Mouse (Mus musculus) midbrain, embryonic 12.5 days (tissue): ENCODE measurements around the gene Fat3. TPM values are rescaled to one million over a fixed set of nuclear protein-coding genes. Genes with fewer than 3 reads are reported as not detected.
A peak's percentile ranks its signal among the peaks of the same experiment; 100 is the strongest.

Experiments
- ATAC-seq: fragments of 200-750 bp; cut with Nextera tagmentation; 2 replicates; pipeline ENCODE4 v1.8.0; 2017; ENCODE audit warnings: low read depth, moderate TSS enrichment, moderate library complexity; ENCODE audit not compliant: low FRiP score
- H3K27ac ChIP-seq: fragments of 300-500 bp; sonication (generic); replicated peaks from 2 replicates; pipeline ENCODE4 v1.5.1; 2016; ENCODE audit warnings: mild to moderate bottlenecking
- H3K27me3 ChIP-seq: fragments of 300-500 bp; sonication (generic); 2 replicates; pipeline ENCODE4 v1.6.1; 2016; ENCODE audit warnings: mild to moderate bottlenecking
- H3K36me3 ChIP-seq: fragments of 300-500 bp; sonication (generic); 2 replicates; pipeline ENCODE4 v1.6.1; 2016
- H3K4me1 ChIP-seq: fragments of 300-500 bp; sonication (generic); 2 replicates; pipeline ENCODE4 v1.6.1; 2016
- H3K4me2 ChIP-seq: fragments of 300-500 bp; sonication (generic); replicated peaks from 2 replicates; pipeline ENCODE4 v1.6.1; 2016; ENCODE audit warnings: mild to moderate bottlenecking, moderate library complexity
- H3K4me3 ChIP-seq: fragments of 300-500 bp; sonication (generic); 2 replicates; pipeline ENCODE4 v1.5.1; 2016; ENCODE audit warnings: mild to moderate bottlenecking
- H3K9ac ChIP-seq: fragments of 300-500 bp; sonication (generic); replicated peaks from 2 replicates; pipeline ENCODE4 v1.6.1; 2016; ENCODE audit warnings: mild to moderate bottlenecking, moderate library complexity
- H3K9me3 ChIP-seq: fragments of 300-500 bp; sonication (generic); 2 replicates; pipeline ENCODE4 v1.6.1; 2016; ENCODE audit warnings: mild to moderate bottlenecking
- WGBS: fragments of 180-500 bp; shearing (Covaris S2); methylation state at CpG from one replicate; pipeline ENCODE4 v1.1.7; 2016; 5-methylcytosine and 5-hydroxymethylcytosine counted together
- polyA plus RNA-seq: library from polyadenylated mRNA; unstranded; fragments of >200 nt; fragmentation: Nextera tagmentation; extraction: Ambion mirVana; gene quantifications from 2 replicates; pipeline ENCODE4 v1.2.1, GENCODE M21; 2016

Gene Fat3
- polyA plus RNA-seq, 1 experiment from 2014 or later: 12.3 TPM

DNA sequence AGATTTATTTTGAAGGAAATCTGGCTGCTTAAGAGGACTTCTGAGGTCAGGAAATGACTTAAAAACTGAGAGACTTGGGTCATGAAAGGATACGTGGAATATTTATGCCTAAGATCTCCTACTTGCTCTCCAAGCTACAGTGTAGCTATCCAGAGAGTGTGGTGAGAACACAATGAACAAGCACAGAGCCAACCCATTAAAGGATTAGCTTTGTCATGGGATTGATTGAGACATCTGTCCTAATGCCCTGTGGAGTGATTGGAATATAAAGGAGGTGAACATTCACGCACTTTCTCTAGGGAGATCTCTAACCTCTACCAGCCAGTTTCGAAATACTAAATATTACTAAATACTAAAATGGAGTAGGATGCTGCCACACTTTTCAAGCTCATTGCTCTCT is 556.9 kb downstream of the Fat3 start:
- H3K9ac ChIP-seq: no peak overlapping the region
- H3K27ac ChIP-seq: no peak overlapping the region
- H3K4me2 ChIP-seq: no peak overlapping the region
- no peak overlapping the region for H3K4me3 ChIP-seq
- peaks cover 5% of the 10 kb centered on the region; the same call in 1 of the 2 replicates for H3K4me1 ChIP-seq
- H3K36me3 ChIP-seq: no peaks in the 10 kb centered on the region
- peaks cover 8% of the 10 kb centered on the region; the same call in 1 of the 2 replicates for H3K27me3 ChIP-seq
- peak; percentile 76 for ATAC-seq
- WGBS: 28% methylated on average over 3 of the region's 3 CpGs
- H3K9me3 ChIP-seq: no peaks in the 10 kb centered on the region

DNA sequence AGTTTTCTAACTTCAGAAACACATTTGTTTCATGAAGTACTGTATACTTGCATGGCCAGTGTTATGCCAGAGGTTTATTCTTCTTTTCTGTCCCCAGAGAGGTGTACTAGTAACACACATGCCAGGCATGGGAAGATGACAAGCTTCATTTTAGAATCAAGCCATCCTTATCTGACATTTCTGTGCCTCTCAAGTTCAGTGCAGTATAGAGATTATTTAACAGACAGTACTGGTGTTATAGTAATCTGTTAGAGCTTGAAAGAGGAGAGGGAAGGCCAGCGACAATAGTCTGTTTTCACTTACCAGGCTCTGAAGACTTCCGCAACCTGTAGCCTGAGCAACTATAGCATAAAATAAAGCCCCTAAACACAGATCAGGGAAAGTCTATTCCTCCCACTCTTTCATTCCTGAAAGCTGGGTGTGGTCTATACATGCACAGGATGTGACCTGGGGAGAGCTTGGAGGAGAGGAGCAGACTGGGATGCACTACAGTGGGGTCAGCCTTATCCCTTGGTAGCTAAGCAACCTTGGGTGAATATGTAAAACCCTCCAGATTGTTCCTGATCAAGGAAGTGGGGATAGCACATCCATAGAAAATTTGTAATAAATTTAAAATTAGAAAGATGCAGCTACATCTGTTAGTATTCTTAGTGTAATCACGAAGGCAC is 557.5 kb downstream of the Fat3 start:
- Histone ChIP-seq H3K9me3 (no peaks in the 10 kb centered on the region), H3K4me2 (no peak overlapping the region), H3K4me1 (peaks cover 5% of the 10 kb centered on the region; the same call in 1 of the 2 replicates), H3K27ac (no peak overlapping the region), H3K27me3 (peaks cover 8% of the 10 kb centered on the region; the same call in 1 of the 2 replicates), H3K36me3 (no peaks in the 10 kb centered on the region), H3K9ac (no peak overlapping the region), H3K4me3 (no peak overlapping the region)
- ATAC-seq: peak; percentile 36; the same call in 1 of the 2 replicates
- WGBS: 77% methylated on average over 3 of the region's 3 CpGs

DNA sequence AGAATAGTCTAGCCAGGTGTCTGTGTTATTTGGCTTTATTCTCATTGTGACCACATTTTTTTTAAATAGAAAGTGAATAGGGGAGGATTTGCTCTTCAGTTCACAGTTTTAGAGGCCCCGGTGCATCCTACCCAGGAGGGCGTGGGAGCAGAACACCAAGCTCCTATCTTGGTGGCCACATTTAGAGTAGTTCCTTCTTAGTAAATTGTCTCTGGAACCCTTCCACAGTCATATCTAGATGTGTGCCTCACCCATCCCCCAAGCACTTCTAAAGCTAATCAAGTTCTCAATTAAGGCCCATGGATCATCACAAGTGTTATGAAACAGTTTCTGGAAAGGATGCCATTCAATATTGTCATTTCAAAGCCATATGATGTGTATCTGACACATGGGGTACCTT is 559.3 kb downstream of the Fat3 start:
- Histone ChIP-seq H3K36me3 (peaks cover 11% of the 10 kb centered on the region; the same call in 1 of the 2 replicates), H3K9me3 (no peaks in the 10 kb centered on the region), H3K4me3 (no peak overlapping the region), H3K4me1 (peaks cover 5% of the 10 kb centered on the region; the same call in 1 of the 2 replicates), H3K27ac (no peak overlapping the region), H3K4me2 (no peak overlapping the region), H3K27me3 (peaks cover 8% of the 10 kb centered on the region; the same call in 1 of the 2 replicates), H3K9ac (no peak overlapping the region)
- no peak for ATAC-seq
- WGBS: 96% methylated on average over 2 of the region's 2 CpGs

DNA sequence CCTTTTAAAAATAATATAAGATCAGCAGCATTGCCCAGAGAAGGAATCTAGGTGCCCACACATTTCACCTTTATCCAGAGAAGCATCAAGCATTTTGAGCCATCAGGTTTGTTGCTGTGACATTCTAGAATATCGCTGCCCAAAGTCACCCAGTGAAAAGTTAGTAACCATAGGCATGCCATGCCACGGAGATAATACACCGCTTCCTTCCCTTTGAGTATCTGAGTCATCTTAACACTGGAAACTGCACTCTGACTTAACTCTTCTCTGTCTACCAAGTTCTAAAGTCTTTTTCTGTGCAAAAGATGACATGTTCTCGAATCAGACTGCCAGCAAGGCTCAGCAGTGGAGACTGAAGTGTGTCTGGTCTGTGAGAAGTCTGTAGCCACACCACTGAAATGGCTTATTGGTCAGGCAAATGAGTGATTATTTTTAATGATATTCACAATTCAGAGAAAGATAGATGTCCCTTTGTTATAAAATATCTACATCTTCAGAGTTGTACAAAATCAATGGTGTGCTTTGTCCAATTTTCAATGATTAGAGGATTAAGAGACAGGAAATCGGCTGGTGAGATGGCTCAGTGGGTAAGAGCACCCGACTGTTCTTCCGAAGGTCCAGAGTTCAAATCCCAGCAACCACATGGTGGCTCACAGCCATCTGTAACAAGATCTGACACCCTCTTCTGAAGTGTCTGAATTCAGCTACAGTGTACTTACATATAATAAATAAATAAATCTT is 560.0 kb downstream of the Fat3 start:
- no peak overlapping the region for H3K4me3 ChIP-seq
- ATAC-seq: no peak
- WGBS: 86% methylated on average over 7 of the region's 7 CpGs
- H3K4me2 ChIP-seq: no peak overlapping the region
- peaks cover 5% of the 10 kb centered on the region; the same call in 1 of the 2 replicates for H3K4me1 ChIP-seq
- peaks cover 8% of the 10 kb centered on the region; the same call in 1 of the 2 replicates for H3K27me3 ChIP-seq
- no peak overlapping the region for H3K27ac ChIP-seq
- H3K36me3 ChIP-seq: peaks cover 13% of the 10 kb centered on the region; the same call in 1 of the 2 replicates
- no peak overlapping the region for H3K9ac ChIP-seq
- H3K9me3 ChIP-seq: no peaks in the 10 kb centered on the region

DNA sequence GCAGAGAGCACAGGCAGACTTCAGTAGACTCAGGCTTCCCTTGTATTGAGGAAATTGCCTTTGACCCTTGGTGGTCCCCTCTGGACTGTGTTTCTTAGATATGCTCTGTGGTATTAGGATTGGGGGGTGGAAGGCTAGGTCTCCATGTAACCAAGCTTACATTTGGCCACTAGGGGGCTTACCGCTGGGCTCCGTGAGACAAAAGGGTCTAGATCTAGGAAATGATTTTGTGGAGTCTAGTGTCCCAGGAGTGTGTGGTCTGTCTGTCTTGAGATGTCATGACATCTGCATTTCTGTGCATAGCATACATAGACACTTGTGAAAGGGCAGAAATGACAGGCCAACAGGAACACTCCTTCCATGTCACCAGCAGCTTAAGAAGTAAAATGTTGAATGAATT is 561.5 kb downstream of the Fat3 start:
- H3K4me2 ChIP-seq: no peak overlapping the region
- H3K4me3 ChIP-seq: no peak overlapping the region
- H3K27ac ChIP-seq: no peak overlapping the region
- peaks cover 5% of the 10 kb centered on the region; the same call in 1 of the 2 replicates for H3K27me3 ChIP-seq
- no peaks in the 10 kb centered on the region for H3K9me3 ChIP-seq
- no peak for ATAC-seq
- peaks cover 5% of the 10 kb centered on the region; the same call in 1 of the 2 replicates for H3K4me1 ChIP-seq
- H3K36me3 ChIP-seq: peaks cover 18% of the 10 kb centered on the region; the same call in 1 of the 2 replicates
- H3K9ac ChIP-seq: no peak overlapping the region
- 53% methylated on average over 2 of the region's 2 CpGs for WGBS

DNA sequence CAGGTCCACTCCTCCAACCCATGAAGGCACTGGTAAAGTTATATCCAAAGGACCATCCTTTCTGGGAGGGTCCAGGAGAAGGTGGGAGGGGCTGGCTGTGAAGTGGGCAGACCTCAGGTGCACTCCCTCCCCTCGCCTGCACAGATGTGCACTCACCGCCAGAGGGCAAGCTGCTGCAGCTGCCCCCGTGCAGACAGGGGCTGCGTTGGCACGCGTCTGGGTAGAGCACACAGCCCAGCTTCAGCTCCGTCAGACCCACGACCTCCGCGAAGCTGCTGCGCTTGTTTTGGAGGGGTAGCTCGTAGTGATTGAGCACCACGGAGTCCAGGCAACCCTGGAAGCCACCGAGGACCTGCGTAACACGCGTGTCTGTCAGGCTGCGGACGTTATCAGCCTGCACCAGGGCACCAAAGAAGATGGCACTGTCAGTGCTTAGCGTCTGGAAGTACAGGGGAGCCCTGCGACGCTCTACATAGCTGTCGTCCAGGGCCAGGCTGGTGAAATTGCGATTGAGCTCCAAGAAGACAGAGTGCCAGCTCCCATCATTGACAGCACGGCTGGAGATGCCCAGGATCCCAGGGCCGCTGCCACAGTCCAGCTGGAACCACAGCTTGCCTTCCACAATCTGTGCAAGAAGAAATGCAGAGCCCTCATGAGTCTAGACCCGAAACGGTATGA is 563.1 kb downstream of the Fat3 start:
- H3K27me3 ChIP-seq: peaks cover under 1% of the 10 kb centered on the region; the same call in 1 of the 2 replicates
- H3K27ac ChIP-seq: no peak overlapping the region
- WGBS: 79% methylated on average over 28 of the region's 28 CpGs
- no peak for ATAC-seq
- H3K9me3 ChIP-seq: no peaks in the 10 kb centered on the region
- no peak overlapping the region for H3K4me2 ChIP-seq
- peaks cover 18% of the 10 kb centered on the region; the same call in 1 of the 2 replicates for H3K36me3 ChIP-seq
- no peak overlapping the region for H3K4me3 ChIP-seq
- no peaks in the 10 kb centered on the region for H3K4me1 ChIP-seq
- H3K9ac ChIP-seq: no peak overlapping the region

DNA sequence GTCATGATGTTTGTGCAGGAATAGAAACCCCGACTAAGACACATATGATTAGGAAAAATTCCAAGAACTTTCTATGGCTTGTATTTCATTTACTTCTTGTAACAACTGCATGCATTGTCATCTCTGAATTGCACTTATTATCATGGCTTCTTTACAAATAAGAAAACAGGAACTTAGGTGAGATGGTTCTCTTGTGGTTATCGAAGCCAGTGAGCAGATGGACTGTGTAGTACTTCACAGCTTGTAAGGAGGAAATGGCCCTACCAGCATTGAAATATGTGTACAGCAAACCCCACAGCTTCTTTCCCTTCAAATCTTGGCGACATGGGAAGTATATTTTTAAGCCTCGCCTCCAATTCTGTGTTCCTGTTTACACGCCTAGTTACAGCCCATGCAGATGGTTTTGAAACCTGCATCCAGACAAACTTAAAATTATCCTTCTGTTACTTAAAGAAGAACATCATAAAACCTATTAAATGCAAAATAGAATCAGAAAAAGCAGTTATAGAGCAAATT is 570.1 kb downstream of the Fat3 start:
- Histone ChIP-seq H3K4me2 (no peak overlapping the region), H3K9ac (no peak overlapping the region), H3K4me3 (no peak overlapping the region), H3K9me3 (no peaks in the 10 kb centered on the region), H3K36me3 (peaks cover 4% of the 10 kb centered on the region; the same call in 1 of the 2 replicates), H3K27me3 (no peaks in the 10 kb centered on the region), H3K4me1 (no peaks in the 10 kb centered on the region), H3K27ac (no peak overlapping the region)
- WGBS: 89% methylated on average over 5 of the region's 5 CpGs
- no peak for ATAC-seq

DNA sequence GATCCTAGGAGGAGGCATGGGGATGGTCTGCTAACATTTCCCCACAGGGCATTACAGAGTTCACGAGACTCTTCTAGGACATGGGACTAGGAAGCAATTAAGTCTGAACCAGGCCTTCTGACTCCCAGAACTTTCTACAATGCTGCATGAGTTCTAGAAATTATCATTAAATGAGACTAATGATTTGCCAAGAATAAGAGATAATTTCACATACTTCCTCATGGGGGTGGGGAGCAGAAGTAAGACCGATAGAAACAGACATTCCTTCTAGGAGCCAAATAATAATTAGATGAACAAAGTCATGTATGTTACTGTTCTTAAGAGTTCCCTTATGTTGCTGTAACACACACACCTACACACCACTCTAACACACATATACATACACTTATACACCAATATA is 572.8 kb downstream of the Fat3 start:
- Histone ChIP-seq H3K4me1 (no peaks in the 10 kb centered on the region), H3K4me3 (no peak overlapping the region), H3K27me3 (no peaks in the 10 kb centered on the region), H3K9ac (no peak overlapping the region), H3K9me3 (no peaks in the 10 kb centered on the region), H3K4me2 (no peak overlapping the region), H3K36me3 (no peaks in the 10 kb centered on the region), H3K27ac (no peak overlapping the region)
- ATAC-seq: no peak
- WGBS: 93% methylated on average over 2 of the region's 2 CpGs

DNA sequence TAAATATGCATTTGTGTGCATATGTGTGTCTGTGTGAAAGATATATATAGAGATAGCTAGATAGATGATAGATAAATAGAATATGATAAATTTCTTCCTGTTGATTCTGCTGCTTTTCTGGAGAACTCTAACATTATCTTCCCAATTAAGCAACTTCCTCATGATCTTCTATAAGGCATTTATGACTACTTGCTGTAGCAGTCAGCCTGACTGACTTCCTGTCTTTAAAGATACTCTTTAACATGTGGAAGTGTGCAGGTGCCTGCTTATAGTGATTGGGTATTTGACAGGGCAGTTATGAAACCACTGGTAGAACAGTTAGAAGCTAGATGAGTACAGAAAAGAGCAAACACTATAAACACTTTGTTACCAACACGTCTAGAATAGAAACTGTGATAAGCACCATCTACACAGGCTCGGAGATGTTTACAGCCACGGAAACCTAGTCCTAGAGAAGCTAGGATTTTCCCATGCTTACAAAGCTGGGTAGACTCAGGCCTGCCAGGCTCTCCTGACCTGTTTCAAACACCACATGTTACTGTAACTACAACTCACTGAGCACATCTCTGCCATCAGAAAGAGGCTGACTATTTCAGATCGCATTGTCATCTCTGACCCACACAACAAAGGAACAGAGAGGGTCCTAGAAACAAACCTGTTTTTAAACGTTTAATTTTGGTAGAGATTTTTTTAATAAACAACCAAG is 573.6 kb downstream of the Fat3 start:
- no peak for ATAC-seq
- 87% methylated on average over 5 of the region's 5 CpGs for WGBS
- Histone ChIP-seq H3K27me3 (no peaks in the 10 kb centered on the region), H3K4me1 (no peaks in the 10 kb centered on the region), H3K9ac (no peak overlapping the region), H3K9me3 (no peaks in the 10 kb centered on the region), H3K36me3 (peaks cover 2% of the 10 kb centered on the region), H3K4me2 (no peak overlapping the region), H3K4me3 (no peak overlapping the region), H3K27ac (no peak overlapping the region)

DNA sequence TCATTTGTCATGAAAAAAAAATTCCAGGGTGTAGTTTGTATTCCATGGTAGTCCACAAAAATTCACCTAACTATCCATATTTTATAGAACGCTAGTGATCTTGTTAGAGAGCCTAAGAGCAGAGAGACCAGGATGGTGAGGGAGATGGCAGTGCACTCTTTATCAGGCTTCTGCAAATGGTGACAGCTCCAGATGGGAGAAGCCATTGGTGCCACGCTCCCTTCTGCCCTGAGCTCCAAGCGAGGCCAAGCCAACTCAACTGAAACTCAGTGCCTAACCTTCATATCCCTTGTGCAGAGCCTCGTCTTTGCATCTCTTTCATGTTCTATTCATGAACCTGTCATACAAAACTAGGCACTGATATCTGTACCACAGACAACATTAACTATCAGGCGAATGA is 575.8 kb downstream of the Fat3 start:
- Histone ChIP-seq H3K36me3 (peaks cover 9% of the 10 kb centered on the region), H3K9ac (no peak overlapping the region), H3K4me3 (no peak overlapping the region), H3K27ac (no peak overlapping the region), H3K4me2 (no peak overlapping the region), H3K27me3 (no peaks in the 10 kb centered on the region), H3K9me3 (no peaks in the 10 kb centered on the region), H3K4me1 (no peaks in the 10 kb centered on the region)
- WGBS: 87% methylated on average over 5 of the region's 5 CpGs
- ATAC-seq: no peak

DNA sequence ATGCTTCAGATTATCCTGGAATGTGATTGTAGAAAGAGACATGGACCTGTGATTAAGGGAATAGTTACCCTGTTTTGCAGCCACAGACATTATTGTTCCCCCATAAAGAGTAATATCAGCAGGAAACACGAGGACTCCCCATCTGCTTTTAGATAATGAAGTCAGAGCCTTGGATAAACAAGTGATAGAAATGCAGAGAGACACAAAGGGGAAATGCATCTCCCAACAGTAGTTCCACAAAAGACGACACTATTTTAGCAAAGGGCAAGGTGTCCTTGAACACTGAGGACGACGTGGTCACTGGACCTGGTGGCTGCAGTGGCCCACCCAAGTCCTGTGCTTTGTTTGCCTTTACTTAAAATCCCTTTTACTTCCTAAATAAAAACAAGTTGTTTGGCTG is 580.8 kb downstream of the Fat3 start:
- Histone ChIP-seq H3K4me2 (no peak overlapping the region), H3K27ac (no peak overlapping the region), H3K9me3 (no peaks in the 10 kb centered on the region), H3K4me3 (no peak overlapping the region), H3K9ac (no peak overlapping the region), H3K27me3 (no peaks in the 10 kb centered on the region), H3K36me3 (peaks cover 20% of the 10 kb centered on the region), H3K4me1 (no peaks in the 10 kb centered on the region)
- 81% methylated on average over 4 of the region's 4 CpGs for WGBS
- ATAC-seq: no peak
